Mouse (Mus musculus) kidney, postnatal 0 days (tissue): Measurements from ENCODE around the gene Adat3. TPM values are rescaled to one million over a fixed set of nuclear protein-coding genes. Genes with fewer than 3 reads are reported as not detected.
A peak's percentile ranks its signal among the peaks of the same experiment; 100 is the strongest.
"Not testable (repeated sequence)": the region's sequence is repeated elsewhere in the genome, so short reads cannot be mapped to it uniquely, and the experiment has no call there.

Experiments used
- ATAC-seq: fragments of 200-750 bp; cut with Nextera tagmentation; replicated peaks from 2 replicates; pipeline ENCODE4 v1.8.0; 2017; ENCODE audit warnings: low read depth, moderate number of reproducible peaks, moderate TSS enrichment, moderate library complexity; ENCODE audit not compliant: low FRiP score
- DNase-seq: peaks from one replicate; pipeline ENCODE4 v3.0.0-alpha.2; 2016; ENCODE audit warnings: low spot score
- H3K27ac ChIP-seq: fragments of 300-500 bp; sonication (generic); 2 replicates; pipeline ENCODE4 v1.5.1; 2014; ENCODE audit warnings: mild to moderate bottlenecking
- H3K27me3 ChIP-seq: fragments of 300-500 bp; sonication (generic); 2 replicates; pipeline ENCODE4 v1.6.1; 2014; ENCODE audit warnings: low read length, mixed read lengths; ENCODE audit not compliant: insufficient read depth
- H3K36me3 ChIP-seq: fragments of 300-500 bp; sonication (generic); 2 replicates; pipeline ENCODE4 v1.6.1; 2014; ENCODE audit warnings: low read length, mixed read lengths; ENCODE audit not compliant: insufficient read depth
- H3K4me1 ChIP-seq: fragments of 300-500 bp; sonication (generic); replicated peaks from 2 replicates; pipeline ENCODE4 v1.6.1; 2014; ENCODE audit warnings: antibody characterized with exemption, low read length, mixed read lengths; ENCODE audit not compliant: insufficient read depth
- H3K4me2 ChIP-seq: fragments of 300-500 bp; sonication (generic); 2 replicates; pipeline ENCODE4 v1.6.1; 2014; ENCODE audit warnings: mild to moderate bottlenecking, low read length, moderate library complexity, mixed read lengths
- H3K4me3 ChIP-seq: fragments of 300-500 bp; sonication (generic); replicated peaks from 2 replicates; pipeline ENCODE4 v1.5.1; 2014; ENCODE audit warnings: low read depth, low read length
- H3K9ac ChIP-seq: fragments of 300-500 bp; sonication (generic); 2 replicates; pipeline ENCODE4 v1.6.1; 2014; ENCODE audit warnings: low read depth, low read length
- H3K9me3 ChIP-seq: fragments of 300-500 bp; sonication (generic); replicated peaks from 2 replicates; pipeline ENCODE4 v1.6.1; 2016; ENCODE audit warnings: low read length, inconsistent platforms, mixed read lengths
- CTCF ChIP-seq: IDR thresholded peaks from 2 replicates; pipeline ENCODE4 v1.5.1; 2016; ENCODE audit warnings: antibody characterized with exemption, low read depth, mild to moderate bottlenecking, moderate library complexity
- WGBS: fragments of 180-500 bp; shearing (Covaris S2); extraction: QIAGEN DNeasy Blood & Tissue Kit; methylation state at CpG from one replicate; pipeline ENCODE4 v1.1.7; 2014; 5-methylcytosine and 5-hydroxymethylcytosine counted together
- polyA plus RNA-seq: library from polyadenylated mRNA; unstranded; fragments of >200 nt; fragmentation: Nextera tagmentation; extraction: Ambion mirVana; gene quantifications from 2 replicates; pipeline ENCODE4 v1.2.1, GENCODE M21; 2015

The Adat3 gene
- polyA plus RNA-seq, 1 experiment from 2014 or later: 6.1 TPM

GRCm38 (mm10) chr10:80589879-80590854 lies 12.5 kb upstream of the Adat3 start, which contains the start of gene Abhd17a:
Abhd17a (minus strand) TSS chr10:80590341.
- peak within 1 kb of the TSS; percentile 81 for H3K9ac ChIP-seq

GRCm38 (mm10) chr10:80596318-80596717 lies 6.4 kb upstream of the Adat3 start:
- no peak overlapping the region for H3K4me2 ChIP-seq
- no peak overlapping the region for H3K9ac ChIP-seq
- H3K9me3 ChIP-seq: no peaks in the 10 kb centered on the region; the same call in 1 of the 2 replicates
- H3K27ac ChIP-seq: no peak overlapping the region
- no peaks in the 10 kb centered on the region for H3K4me1 ChIP-seq
- H3K4me3 ChIP-seq: no peak overlapping the region
- no peaks in the 10 kb centered on the region for H3K27me3 ChIP-seq
- no peaks in the 10 kb centered on the region for H3K36me3 ChIP-seq
- DNase-seq (no peak), ATAC-seq (no peak)
- TF ChIP-seq CTCF: no peak
- WGBS: 45% methylated on average over 4 of the region's 4 CpGs

More at GRCm38 (mm10) chr10:80589879-80590854, 12.5 kb upstream of the Adat3 start, which contains the start of gene Abhd17a:
- H3K36me3 ChIP-seq: peaks cover 12% of the 10 kb centered on the region; the same call in 1 of the 2 replicates
- no peaks in the 10 kb centered on the region for H3K27me3 ChIP-seq
- peak within 1 kb of the TSS; percentile 79 for H3K4me3 ChIP-seq
- peak within 1 kb of the TSS; percentile 80 for H3K4me2 ChIP-seq
- no peaks in the 10 kb centered on the region for H3K9me3 ChIP-seq
- no peak for TF ChIP-seq CTCF
- DNase-seq (peak; percentile 99), ATAC-seq (peak; percentile 96)
- peaks cover 17% of the 10 kb centered on the region for H3K4me1 ChIP-seq
- peak within 1 kb of the TSS; percentile 69 for H3K27ac ChIP-seq
- under 1% methylated on average over 65 of the region's 73 CpGs for WGBS

GRCm38 (mm10) chr10:80603364-80603763 lies 684 bp downstream of the Adat3 start:
- TF ChIP-seq CTCF: no peak
- DNase-seq: no peak
- no peaks in the 10 kb centered on the region; the same call in 1 of the 2 replicates for H3K9me3 ChIP-seq
- peaks cover 9% of the 10 kb centered on the region; the same call in 1 of the 2 replicates for H3K4me1 ChIP-seq
- H3K27ac ChIP-seq: peak overlapping the region; percentile 80
- ATAC-seq: no peak
- no peaks in the 10 kb centered on the region for H3K27me3 ChIP-seq
- peaks cover 21% of the 10 kb centered on the region; the same call in 1 of the 2 replicates for H3K36me3 ChIP-seq
- H3K9ac ChIP-seq: peak overlapping the region; percentile 61
- peak overlapping the region; percentile 71 for H3K4me3 ChIP-seq
- H3K4me2 ChIP-seq: peak overlapping the region; percentile 79
- WGBS: 24% methylated on average over 7 of the region's 7 CpGs

- no peak for DNase-seq
- TF ChIP-seq CTCF: no peak
- peak overlapping the region; percentile 61; the same call in 1 of the 2 replicates for H3K9ac ChIP-seq
- H3K4me1 ChIP-seq: peaks cover 9% of the 10 kb centered on the region; the same call in 1 of the 2 replicates
- WGBS: 89% methylated on average over 7 of the region's 7 CpGs
- H3K4me2 ChIP-seq: peak overlapping the region; percentile 79
- ATAC-seq: no peak
- H3K9me3 ChIP-seq: no peaks in the 10 kb centered on the region; the same call in 1 of the 2 replicates
- H3K4me3 ChIP-seq: no peak overlapping the region; the same call in 1 of the 2 replicates
- H3K27ac ChIP-seq: no peak overlapping the region; the same call in 1 of the 2 replicates
- H3K36me3 ChIP-seq: peaks cover 25% of the 10 kb centered on the region
- H3K27me3 ChIP-seq: no peaks in the 10 kb centered on the region
These were observed 1.4 kb downstream of the Adat3 start for GRCm38 (mm10) chr10:80604001-80604509.

GRCm38 (mm10) chr10:80604988-80605387 lies 2.3 kb downstream of the Adat3 start:
- Histone ChIP-seq H3K9me3 (no peaks in the 10 kb centered on the region), H3K9ac (no peak overlapping the region), H3K27me3 (no peaks in the 10 kb centered on the region), H3K4me3 (no peak overlapping the region), H3K27ac (no peak overlapping the region), H3K4me2 (no peak overlapping the region), H3K36me3 (peaks cover 27% of the 10 kb centered on the region), H3K4me1 (peaks cover 9% of the 10 kb centered on the region; the same call in 1 of the 2 replicates)
- 87% methylated on average over 2 of the region's 2 CpGs for WGBS
- ATAC-seq (no peak), DNase-seq (no peak)
- no peak for TF ChIP-seq CTCF

GRCm38 (mm10) chr10:80605721-80606120 lies 3.0 kb downstream of the Adat3 start, which contains the start of gene Gm49322:
Gm49322 (plus strand) TSS chr10:80606021.
- not testable (repeated sequence) for DNase-seq, H3K4me3 ChIP-seq, H3K9ac ChIP-seq, H3K4me1 ChIP-seq, H3K27ac ChIP-seq, ATAC-seq, H3K4me2 ChIP-seq, H3K27me3 ChIP-seq, H3K9me3 ChIP-seq
- WGBS: 89% methylated on average over 3 of the region's 4 CpGs
- peaks cover 30% of the 10 kb centered on the region for H3K36me3 ChIP-seq
